Mouse (Mus musculus) adrenal gland, adult 18-20 months (tissue): Measurements from ENCODE around the gene Tspan2. TPM values are rescaled to one million over a fixed set of nuclear protein-coding genes. Genes with fewer than 3 reads are reported as not detected.

Source experiments
- DNase-seq, 2 experiments: peaks; one replicate each; pipeline ENCODE4 v3.0.0; 2021 to 2022; ENCODE audit warnings: low spot score in 2 of 2
- long read RNA-seq, 2 experiments: library from polyadenylated mRNA; stranded (forward); transcript quantifications; one replicate each; pipeline ENCODE4 v2.0.0; 2021
- total RNA-seq, 2 experiments: library from RNA; stranded (reverse); gene quantifications; 1 replicate in 1 of 2; 2 replicates in 1 of 2; pipeline ENCODE4 v1.2.3; 2021

The Tspan2 gene
- 1 to 10 TPM; 4.8 to 6.9 TPM for total RNA-seq
- long read RNA-seq, experiment 1, full-length matches to known transcripts: 1 of 1 reads
- long read RNA-seq, experiment 1, partial matches to known transcripts: 0 of 1 reads
- long read RNA-seq, experiment 1, other reads (novel, unspliced or antisense): 0 of 1 reads
- long read RNA-seq, experiment 2, full-length matches to known transcripts: 1 of 4 reads
- long read RNA-seq, experiment 2, partial matches to known transcripts: 0 of 4 reads
- long read RNA-seq, experiment 2, other reads (novel, unspliced or antisense): 3 of 4 reads

DNA sequence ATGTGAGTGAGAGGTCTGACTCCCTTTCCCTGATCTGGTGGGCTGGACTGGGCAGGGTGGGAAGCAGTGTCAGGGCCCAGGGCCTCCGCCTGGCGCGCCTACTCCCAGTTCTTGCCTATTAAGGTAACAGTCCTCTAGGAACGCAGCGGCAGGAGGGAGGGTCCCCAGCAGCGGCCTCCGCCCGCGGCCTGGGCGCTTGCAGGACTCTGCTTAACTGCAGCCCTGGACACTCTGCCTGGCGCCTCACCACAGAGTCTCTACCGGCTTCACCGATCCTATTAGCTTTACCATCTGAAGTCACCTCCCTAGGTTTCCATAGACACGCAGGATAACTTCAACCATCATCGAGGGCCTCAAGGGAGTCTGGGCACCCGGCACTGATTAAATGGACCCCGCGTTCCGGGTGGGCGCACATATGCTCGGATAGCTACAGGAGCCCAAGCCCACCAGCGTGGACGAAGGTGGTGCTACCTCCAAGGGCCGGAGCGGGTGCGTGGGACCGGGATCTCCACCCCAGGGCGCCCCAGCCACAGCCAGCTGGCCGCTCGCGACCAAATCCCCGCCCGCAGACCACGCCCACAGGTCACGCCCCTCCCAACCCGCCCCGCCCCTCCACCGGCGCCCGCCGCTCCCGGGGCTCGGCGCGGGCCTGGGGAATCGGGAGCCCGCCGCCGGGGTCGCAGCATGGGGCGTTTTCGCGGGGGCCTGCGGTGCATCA, at the start of gene Tspan2:
Gene Tspan2 (plus strand): TSS at position 217 of the 718 bp plus-strand sequence.
- DNase-seq: peak; percentile 66 to 69

DNA sequence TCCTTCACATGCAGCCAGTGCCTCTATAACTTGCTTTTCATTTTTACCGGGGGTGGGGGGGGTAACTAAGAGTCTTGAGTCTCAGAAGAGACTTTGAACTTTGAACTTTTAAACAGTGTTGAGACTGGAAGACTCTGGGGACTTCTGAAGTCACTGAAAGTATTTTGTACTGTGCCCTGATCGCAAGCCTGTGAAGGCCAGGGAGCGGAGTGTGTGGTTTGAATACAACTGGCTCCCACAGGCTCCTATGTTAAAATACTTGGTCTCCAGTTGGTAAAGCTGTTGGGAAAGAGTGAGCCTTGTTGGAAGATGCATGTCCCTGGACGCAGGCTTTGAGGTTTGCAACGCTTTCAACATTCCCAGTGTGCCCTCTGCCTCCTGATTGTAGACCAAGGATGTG, 47.5 kb upstream of the Tspan2 start:
- no peak for DNase-seq

DNA sequence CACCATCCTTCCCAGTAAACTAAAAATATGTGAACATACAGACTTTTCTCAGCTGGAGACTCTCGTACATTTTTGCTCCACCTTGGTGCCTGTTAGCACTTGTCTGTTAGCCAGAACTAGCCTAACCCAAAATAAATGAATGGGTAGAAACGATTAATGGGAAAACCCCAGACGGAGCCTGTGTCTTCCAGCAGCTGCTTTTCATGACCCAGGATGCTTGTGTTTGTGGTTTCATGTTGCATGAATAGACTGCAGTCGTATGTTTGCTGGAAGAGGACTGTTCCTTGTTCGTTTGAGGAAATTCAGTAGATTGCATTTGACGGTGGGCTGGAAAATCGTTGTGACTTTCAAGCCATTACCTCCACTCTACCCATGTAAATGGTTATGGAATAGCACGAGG, 46.5 kb upstream of the Tspan2 start:
- DNase-seq: no peak

DNA sequence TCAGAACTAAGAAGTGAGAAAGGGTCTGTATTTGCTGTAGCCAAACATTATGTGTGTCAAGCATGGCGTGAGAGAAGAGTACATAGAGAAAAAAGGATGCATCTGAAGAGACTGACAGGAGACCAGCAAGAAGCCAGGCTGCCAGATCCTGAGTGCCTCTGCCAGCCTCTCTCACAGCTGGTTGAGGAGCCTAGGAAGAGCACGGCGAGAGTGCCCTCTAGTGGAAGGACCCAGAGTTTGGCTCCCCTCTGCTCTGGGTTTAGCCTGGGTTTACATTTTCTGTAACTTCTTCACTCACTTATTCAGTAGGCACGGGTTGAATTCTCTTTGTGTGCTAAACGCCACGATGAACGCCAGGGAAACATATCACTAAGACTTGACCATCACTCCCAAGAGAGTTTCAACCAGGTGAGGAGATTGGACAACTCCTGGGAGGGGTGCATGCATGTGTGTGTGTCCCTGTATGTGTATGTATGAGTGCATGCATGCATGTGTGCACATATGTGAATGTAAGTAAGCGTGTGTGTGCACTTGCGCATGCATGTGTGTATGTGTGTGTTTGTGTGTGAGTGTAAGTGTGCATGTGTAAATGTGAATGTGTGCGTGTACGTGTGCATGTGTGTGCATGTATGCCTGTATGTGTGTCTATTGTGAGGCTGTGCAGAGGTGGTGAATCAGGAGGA, 42.4 kb upstream of the Tspan2 start:
- DNase-seq: peak; percentile 50 to 59

DNA sequence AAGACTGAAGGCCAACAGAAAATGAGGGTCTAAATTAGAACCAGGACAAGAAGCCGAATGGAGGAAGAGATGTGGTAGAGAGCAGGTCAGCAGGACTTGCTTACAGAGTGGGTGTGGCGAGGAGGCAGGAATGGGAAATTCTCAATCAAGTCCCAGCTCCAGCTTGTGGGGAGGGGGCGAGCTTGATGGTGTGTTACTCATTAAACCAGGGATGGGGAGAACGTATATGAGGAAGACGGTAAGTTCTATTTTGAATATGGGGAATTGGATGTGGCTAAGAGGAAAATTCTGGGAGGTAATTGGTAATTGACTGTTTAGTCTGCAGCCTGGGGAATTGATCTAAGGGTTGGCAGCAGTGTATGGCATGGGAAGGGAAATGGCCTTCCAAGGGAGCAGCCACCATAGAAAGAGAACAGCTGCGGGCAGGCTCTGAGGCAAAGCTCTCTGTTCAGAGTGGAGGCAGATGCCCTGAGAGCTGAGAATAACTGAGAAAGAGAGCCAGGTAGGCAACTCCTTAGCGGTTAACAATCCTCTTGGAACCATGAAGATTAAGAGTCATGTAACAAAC, 41.5 kb upstream of the Tspan2 start:
- DNase-seq: no peak

DNA sequence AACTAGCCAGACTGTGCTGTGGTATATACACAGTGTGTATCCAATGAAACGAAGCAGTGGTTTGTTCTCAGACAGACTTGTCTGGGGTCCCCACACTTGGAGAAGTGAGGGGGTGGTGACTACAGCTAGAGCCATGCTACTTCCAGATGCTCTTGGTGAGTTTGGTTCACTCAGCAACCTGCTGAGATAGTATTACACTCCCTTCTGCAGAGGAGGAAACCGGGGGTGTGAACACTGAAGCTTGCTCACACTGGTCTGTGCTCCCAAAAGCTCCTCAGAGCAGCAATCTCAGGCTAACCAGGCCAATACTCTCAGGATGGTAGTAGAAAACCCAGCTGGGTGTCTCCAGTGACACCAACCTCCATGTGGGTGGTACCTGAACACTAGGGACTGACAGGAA, 36.2 kb upstream of the Tspan2 start:
- DNase-seq: no peak

DNA sequence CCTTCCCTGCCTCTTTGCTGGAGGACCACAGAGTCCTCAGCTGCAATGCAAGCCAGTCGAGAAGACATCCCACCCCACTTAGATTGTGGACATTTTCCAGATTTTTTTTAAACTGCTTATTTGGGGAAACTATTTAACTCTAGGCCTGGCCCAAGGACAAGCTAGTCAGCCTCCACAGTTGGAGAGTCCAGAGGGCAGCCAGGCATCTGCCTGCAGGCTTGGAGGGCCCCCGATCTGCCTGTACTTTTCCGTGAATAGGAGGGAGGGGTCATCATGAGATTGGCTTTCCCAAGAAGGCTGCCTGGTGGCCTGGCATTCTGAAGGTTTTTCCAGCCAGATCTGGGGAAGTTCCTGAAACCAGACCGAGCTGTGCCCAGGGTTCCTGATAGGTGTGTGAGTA, 33.0 kb upstream of the Tspan2 start:
- no peak for DNase-seq

DNA sequence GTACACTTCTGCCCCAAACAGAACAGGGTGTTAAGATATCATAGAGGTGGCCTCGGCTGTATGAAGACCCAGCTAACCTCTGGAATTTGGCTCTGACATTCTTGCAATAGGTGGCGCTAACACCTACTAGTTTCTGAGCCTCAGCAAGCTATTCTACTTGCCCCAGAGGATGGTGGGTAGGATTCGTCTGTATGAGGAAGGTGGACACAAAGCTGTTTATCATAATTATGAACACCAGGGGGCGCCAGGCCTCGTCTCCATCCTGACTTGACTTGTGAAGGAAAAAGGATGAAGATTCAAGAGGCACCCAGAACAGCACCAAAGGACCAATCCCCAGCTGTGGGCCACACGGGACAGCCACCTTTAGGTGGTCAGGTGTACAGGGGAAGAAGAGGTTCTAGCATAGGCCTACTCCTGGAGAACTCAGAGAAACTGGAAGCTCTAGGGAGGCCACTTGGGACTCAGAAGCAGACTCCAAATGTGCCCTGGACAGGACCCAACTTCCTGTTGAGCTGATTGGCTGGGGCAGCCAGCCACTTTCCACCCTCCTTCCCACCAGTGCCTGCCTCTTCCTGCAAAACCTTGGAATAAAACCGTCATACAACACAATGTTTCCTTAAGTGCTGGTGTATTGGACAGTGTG, 32.3 kb upstream of the Tspan2 start:
- DNase-seq: peak in 1 of 2 experiments; percentile 18

DNA sequence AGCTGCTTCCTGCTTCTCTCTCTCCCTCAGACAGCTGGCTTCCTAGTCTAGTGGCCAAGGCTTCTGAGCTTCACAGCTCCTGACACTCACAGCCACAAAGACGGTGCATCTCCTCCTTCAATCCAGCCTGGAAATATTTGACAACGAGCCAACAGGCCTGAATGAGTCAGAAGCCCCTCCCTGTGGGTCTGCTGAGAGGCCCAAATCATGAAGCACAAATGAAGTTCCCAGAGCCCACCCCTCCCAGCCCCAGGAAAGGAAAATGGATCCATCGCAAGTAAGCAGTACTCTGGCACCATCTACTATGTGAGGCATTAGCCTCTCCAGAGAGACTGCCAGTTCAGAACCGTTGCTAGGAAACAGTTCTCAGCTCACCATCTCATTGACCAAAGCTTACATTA, 30.3 kb upstream of the Tspan2 start:
- DNase-seq: no peak

DNA sequence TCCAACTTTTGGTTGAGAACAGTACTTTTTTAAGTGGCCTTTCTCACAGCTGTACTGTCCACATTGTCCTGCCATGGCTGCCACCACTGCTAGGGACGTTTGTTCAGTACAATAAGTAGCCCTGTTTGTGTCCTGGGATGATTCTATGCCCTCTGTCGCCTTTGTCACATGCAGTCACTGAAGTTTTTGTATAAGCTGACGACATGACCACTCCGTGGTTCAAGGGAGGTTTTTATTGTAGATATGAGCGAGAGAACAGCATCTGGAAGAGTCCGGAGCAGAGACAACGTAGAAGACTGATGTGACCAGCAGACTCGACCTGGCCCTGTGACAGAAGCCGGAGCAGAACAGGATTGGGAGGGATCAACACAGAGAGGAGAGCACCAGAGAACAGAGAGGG, 25.7 kb upstream of the Tspan2 start:
- DNase-seq: no peak

DNA sequence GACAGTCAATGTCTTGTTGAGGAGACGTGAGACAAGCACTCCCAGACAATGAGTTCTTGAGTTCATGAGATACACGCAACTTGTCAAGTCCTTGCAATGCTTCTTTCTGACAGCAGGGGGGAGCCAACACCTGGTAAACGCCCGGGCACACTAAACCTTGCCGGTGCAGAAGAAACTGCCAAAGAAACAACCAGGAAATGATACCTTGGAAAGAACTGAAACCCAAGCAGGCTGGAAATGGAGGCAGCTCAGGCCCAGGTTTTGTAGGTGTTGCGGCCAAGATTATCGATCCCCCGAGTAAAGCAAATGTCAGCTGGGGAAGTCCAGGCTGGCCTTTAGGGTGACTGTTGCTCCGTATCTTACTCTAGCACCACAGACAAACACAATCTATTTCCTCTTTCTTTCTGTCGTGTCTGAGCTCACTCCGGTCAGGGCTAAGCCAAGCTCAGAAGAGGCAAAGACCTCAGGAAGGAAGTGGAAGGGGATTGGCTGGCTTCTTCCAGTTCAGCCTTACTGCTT, 19.2 kb upstream of the Tspan2 start:
- DNase-seq: peak; percentile 73 to 75

DNA sequence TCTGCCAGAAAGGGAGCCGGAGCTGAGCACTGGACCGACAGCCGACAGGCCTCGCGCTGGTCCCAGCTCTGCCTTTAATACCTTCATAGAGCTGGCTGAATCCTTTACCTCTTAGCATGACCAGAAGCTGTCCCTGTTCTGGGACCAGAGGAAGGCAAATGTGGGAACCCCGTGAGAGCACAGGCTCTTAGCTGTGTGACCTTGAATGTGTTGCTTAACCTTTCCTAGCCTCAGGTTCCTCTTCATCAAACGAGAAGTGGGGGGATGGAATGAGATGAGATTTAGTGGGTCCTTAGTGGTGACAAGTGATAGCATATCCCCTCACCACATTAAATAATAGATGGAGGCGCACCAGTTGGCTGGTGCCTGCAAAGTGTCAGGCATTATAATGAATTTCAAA, 18.5 kb upstream of the Tspan2 start:
- no peak for DNase-seq

DNA sequence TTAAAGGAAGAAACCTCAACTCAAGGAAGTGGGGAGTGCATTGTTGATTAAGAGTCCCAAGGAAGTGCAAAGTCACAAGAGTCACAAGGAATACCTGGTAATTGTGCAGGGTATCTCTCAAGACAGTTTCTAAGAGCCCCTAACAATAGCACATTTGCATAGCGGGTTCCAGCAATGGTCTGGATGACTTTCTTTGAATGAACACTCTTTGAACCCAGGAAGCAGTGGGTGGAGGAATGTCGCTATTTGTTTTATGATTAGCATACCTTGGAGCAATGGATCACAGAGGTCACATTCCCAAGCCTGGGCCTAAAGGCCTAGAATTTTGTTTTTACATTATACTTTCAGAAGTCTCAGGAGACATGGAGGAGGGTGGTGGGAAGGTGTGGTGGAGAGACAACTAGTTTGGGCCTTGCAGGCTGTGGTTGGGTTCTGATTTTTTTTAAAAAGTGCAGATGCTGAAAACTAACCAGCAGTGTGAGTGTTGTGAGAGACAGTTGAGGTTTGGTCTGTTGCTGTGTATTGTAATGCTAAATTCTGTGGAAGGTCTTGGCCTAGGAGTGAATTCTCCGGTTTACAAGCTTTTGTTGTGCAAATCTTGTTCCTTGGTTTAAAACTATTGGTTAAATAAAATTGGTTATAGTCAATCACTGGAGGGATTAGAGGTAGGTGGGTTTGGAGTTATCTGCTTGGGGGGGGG, 16.6 kb upstream of the Tspan2 start:
- DNase-seq: no peak

DNA sequence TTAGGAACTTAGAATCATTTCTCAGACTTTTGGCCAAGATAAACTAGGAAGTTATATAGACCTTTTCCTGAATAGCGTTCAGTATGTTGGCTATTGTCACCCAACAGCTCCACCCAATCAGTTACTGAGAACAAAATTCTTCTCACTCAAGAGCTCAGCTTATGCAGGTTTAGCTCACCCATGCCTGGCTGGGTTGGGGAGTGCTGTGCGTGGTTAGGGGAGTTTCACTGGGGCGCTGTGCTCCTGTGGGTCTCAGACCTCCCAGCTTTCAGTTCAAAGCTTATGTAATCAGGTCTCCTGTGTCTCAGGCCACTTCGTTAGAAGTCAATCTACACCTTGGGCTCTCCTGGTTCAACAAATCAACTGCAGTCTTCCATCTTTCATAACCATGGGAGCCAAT, 11.2 kb upstream of the Tspan2 start:
- no peak for DNase-seq

DNA sequence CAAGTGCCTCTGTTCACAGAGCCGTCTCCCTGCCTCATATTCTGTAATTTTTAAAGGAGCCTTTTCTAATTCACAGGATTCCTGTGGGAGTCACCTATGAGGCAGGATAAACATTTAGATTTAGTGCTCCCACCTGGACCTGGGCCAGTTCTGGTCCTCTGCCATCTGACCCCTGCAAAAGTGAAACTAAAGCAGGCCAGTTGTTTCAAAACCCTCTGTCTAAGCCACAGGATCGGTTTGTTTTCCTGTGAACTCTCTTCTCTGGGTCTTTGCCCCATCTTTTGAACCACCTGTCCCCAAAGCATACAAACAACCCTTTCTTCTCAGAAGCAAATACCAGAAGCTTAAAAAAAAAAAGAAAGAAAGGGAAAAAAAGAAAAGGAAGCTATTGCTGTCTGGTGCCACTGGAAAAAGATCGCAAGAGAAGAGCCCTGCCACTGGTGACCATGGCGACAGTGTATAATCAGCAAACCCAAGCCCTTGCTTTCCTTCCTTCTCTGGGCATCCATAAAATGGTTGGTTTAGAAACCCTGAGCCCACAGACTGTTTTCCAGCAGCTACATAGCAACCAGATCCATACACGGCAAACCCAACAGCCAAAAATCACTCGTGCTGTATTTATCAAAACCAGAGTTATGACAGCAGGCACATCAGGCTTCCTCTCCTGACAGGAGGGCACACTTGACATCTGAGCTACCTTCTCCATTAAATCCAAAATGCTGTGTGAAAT, 10.3 kb upstream of the Tspan2 start:
- DNase-seq: peak; percentile 38 to 44

DNA sequence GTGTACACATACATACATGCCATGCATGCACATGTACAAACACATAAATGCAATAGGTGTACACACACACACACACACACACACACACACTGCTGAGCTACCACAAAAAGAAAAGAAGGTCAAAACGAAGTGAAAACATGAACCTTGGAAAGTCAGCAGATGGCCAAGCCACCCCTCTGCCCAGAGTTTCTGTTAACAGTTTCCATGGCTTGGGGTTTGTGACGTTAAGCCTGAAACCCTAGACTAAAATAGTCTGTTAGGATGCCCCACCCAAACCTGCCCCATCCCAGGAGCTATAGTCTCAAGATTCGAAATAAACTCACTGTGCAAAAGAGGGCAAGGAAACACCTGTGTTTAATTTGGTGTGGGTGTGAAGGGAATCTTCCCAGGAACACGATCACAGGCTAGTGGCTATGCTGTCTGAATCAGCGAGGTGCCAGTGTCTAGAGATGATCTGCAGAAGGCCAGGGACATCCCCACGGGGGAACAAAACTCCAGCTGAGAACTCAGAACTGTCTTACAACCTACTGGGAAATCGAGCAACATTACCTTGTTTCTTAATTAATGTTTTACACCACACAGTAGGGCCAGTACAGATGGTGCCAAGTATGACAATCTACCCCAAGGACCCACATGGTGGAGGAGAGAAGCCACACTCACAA, 9.4 kb upstream of the Tspan2 start:
- no peak for DNase-seq

DNA sequence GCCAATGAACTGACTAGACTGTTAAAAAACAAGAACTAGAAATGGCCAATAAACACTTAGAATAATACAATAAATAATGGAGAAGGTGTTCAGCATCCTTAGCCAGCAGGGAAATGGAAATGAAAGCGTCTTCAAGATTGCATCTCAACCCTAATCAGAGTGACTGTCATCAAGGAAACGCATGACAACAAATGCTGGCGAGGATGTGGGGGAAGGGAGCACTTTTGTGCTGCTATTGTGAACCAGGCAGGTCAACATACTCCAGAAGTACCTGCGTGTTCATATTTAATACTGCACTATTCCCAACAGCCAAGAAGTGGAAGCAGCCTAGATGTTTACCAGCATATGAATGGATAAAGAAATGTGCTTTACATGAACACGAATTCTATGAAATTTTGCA, 4.9 kb upstream of the Tspan2 start:
- no peak for DNase-seq

DNA sequence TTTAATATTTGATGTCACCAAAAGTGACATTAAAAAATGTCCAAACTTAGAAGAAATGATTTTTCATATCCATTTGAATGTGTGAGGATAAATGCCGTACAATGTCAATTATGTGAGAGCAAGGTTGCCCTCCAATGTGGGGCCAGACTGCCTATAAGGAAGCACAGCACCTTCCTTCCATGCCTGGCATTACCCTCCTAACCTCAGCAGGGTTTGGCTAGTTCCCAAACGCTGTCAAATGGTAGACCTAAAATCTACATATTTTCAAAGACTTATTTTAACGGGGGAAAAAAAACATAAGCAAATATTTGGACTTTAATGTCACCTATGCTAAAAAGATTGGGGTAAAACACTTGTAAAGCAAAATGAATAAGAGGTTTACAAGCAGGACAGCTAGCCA, 3.2 kb upstream of the Tspan2 start:
- DNase-seq: no peak

DNA sequence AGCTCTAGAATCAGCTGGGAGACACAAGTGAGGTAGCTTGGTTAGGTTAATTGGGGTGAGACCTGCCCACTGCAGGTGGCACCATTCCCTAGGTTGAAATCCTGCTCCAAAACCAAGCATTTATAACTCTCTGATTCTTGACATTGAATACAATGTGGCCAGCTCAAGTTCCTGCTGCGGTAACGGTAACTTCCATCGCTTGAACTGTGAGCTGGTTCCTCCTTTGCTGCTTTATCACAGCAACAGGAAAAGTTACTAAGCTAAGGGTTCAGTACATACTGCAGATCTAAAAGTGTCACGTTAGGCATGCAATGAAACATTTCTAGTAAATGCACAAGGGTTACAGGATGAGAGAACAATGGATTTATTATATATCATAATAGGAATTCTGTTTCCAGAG, 1.7 kb upstream of the Tspan2 start:
- DNase-seq: no peak
